Mouse (Mus musculus) MEL (cell line): ENCODE measurements around the gene Mettl18.

Source experiments
- BHLHE40 ChIP-seq: IDR thresholded peaks from 2 replicates; pipeline ENCODE4 v1.6.1; 2012; ENCODE audit warnings: low read depth, mild to moderate bottlenecking, inconsistent platforms, low read length, improper control_type of control experiment, borderline replicate concordance
- CTCF ChIP-seq, 3 experiments: IDR thresholded peaks in 2 of 3; conservative IDR thresholded peaks in 1 of 3; 2 replicates each; pipeline ENCODE4 v1.5.1; 2011 to 2012; ENCODE audit warnings: low read length in 3 of 3, low read depth in 2 of 3, mild to moderate bottlenecking in 2 of 3, improper control_type of control experiment in 1 of 3, inconsistent platforms in 1 of 3, mixed read lengths in 1 of 3, moderate library complexity in 1 of 3; ENCODE audit not compliant: control insufficient read depth in 1 of 3, insufficient read depth in 1 of 3, poor library complexity in 1 of 3, severe bottlenecking in 1 of 3
- EP300 ChIP-seq, 2 experiments: IDR thresholded peaks; 2 replicates each; pipeline ENCODE4 v1.6.1; 2011; ENCODE audit warnings: improper control_type of control experiment in 2 of 2, low read length in 2 of 2, low read depth in 1 of 2, mild to moderate bottlenecking in 1 of 2
- ETS1 ChIP-seq: IDR thresholded peaks from 2 replicates; pipeline ENCODE4 v1.6.1; 2012; ENCODE audit warnings: low read depth, mild to moderate bottlenecking, inconsistent platforms, low read length, improper control_type of control experiment, moderate library complexity
- GATA1 ChIP-seq: IDR thresholded peaks from 2 replicates; pipeline ENCODE4 v1.6.1; 2011; ENCODE audit warnings: low read depth, low read length, improper control_type of control experiment
- MAX ChIP-seq: IDR thresholded peaks from 2 replicates; pipeline ENCODE4 v1.6.1; 2011; ENCODE audit warnings: low read length, improper control_type of control experiment
- MEF2A ChIP-seq: IDR thresholded peaks from 2 replicates; pipeline ENCODE4 v1.6.1; 2014; ENCODE audit warnings: low read depth, mild to moderate bottlenecking, inconsistent platforms, low read length, improper control_type of control experiment; ENCODE audit not compliant: poor library complexity, insufficient replicate concordance, severe bottlenecking; ENCODE audit errors: extremely low read depth
- POLR2A ChIP-seq, 2 experiments: IDR thresholded peaks; 2 replicates each; pipeline ENCODE4 v1.6.1; 2011 to 2012; ENCODE audit warnings: low read length in 2 of 2, mild to moderate bottlenecking in 2 of 2, control low read depth in 1 of 2, improper control_type of control experiment in 1 of 2, low read depth in 1 of 2, moderate library complexity in 1 of 2; ENCODE audit not compliant: control insufficient read depth in 1 of 2, insufficient read depth in 1 of 2, poor library complexity in 1 of 2
- SIN3A ChIP-seq: IDR thresholded peaks from 2 replicates; pipeline ENCODE4 v1.6.1; 2012; ENCODE audit warnings: low read length, improper control_type of control experiment, inconsistent platforms
- SMC3 ChIP-seq: IDR thresholded peaks from 2 replicates; pipeline ENCODE4 v1.6.1; 2011; ENCODE audit warnings: low read depth, low read length, improper control_type of control experiment
- TBP ChIP-seq: IDR thresholded peaks from 2 replicates; pipeline ENCODE4 v1.8.0; 2011; ENCODE audit warnings: low read depth, low read length, improper control_type of control experiment
- ZC3H11A ChIP-seq: IDR thresholded peaks from 2 replicates; pipeline ENCODE4 v1.6.1; 2012; ENCODE audit warnings: low read depth, mild to moderate bottlenecking, inconsistent platforms, low read length, improper control_type of control experiment
- ZKSCAN1 ChIP-seq: IDR thresholded peaks from 2 replicates; pipeline ENCODE4 v1.6.1; 2012; ENCODE audit warnings: low read depth, mild to moderate bottlenecking, inconsistent platforms, low read length, improper control_type of control experiment, moderate library complexity

- TF ChIP-seq ZC3H11A: no peak
- TF ChIP-seq POLR2A (IDR thresholded peaks at IDR 0.05; ENCODE audit: control insufficient read depth in 1 of 2, insufficient read depth in 1 of 2, low read depth in 1 of 2, low read length in 2 of 2, poor library complexity in 1 of 2): no peak
- no peak for TF ChIP-seq MAX
- peak; percentile 66 for TF ChIP-seq ETS1
- no peak for TF ChIP-seq GATA1
- TF ChIP-seq ZKSCAN1: no peak
- TF ChIP-seq CTCF (IDR thresholded peaks at IDR 0.05 in 2 of 3, conservative IDR thresholded peaks at IDR 0.05 in 1 of 3; ENCODE audit: control insufficient read depth in 1 of 3, insufficient read depth in 1 of 3, low read depth in 2 of 3, low read length in 3 of 3, poor library complexity in 1 of 3, severe bottlenecking in 1 of 3): no peak
- TF ChIP-seq BHLHE40: no peak
- TF ChIP-seq TBP: no peak
- TF ChIP-seq SMC3: no peak
- no peak for TF ChIP-seq SIN3A
- TF ChIP-seq EP300 (IDR thresholded peaks at IDR 0.05; ENCODE audit: low read depth in 1 of 2, low read length in 2 of 2): no peak
- no peak for TF ChIP-seq MEF2A
Measured at GRCm38 (mm10) chr1:163975088-163975487, 19.6 kb upstream of the Mettl18 start.
